Mouse (Mus musculus) testis, postnatal 10 days (tissue): ENCODE data around the gene Trnau1ap.
"Not testable (repeated sequence)": the region's sequence is repeated elsewhere in the genome, so short reads cannot be mapped to it uniquely, and the experiment has no call there.

Source experiments
- DNase-seq: peaks from one replicate; pipeline ENCODE4 v3.0.0; 2021; ENCODE audit warnings: low spot score

Gene Trnau1ap

DNA sequence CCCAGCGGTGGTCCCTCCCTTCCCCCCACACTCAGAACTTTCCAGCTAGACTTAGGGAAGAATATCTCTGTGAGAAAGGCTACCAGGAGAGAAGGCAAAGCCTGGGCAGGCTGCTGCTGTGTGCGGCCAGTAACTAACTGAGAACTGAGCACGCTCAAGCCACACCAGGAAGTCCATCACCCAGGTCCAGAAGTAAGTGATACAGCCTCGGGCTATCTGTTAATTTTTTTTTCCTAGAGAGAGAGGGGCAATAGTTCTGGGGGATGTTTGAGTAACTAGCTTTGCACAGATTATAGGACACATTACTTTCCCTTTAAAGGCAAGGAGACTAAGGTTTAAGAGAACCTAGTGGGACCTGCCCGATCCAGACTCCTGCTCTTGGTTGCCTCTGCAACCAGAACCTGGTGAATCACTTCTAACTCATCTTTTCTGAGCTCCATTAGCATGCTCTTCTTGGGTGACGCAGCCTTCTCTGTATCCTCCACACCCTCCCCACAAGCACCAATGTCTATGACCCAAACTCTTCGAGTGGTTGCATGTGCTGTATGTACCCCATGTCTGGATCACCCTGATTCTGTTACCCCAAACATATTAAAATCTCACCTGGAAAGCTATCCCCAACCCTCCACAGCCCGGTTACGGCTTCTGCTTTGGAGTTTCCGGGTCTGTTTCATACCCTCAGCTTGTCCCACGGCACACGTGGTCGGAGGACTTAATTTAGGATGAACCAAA lies 15.2 kb upstream of the Trnau1ap start:
- DNase-seq = no peak

DNA sequence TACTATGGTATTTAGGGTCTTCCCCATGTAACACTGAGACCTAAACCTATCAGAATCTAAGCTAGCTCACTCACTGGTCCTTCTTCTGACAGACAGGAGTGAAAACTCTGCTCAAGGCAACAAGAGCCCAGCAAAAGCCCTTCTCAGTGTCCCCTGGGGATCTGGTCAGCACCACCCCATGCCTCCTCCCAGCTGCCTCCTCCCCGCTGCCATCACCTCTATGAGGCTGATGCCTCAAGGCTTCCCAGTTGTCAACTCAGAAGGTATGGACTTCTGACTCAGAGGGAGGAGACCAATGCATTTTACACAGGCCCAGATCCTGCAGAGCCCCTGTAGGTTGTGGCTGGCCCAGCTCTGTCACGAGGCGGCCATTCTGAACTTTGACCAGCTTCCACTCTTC lies 12.1 kb upstream of the Trnau1ap start:
- DNase-seq = no peak

DNA sequence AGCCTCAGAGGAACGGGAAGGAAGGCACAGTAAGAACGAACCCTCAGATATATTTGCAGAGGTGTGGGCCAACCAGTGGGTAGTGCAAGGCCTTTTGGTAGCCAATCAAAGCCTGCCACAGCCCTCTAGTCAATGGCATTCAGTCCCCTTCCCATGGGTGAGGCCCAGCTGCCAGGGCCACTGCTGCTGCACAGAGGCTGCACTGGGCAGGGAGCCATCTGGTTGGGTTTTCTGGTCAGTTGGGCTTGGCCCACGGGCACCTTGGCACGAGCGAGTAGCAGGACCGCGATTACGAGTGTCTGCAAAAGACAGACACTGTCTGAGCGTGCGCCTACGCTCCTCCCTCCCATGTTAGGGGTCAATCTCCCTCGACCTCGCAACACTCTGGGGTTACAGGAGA lies 9.6 kb upstream of the Trnau1ap start:
- peak; percentile 72 for DNase-seq

DNA sequence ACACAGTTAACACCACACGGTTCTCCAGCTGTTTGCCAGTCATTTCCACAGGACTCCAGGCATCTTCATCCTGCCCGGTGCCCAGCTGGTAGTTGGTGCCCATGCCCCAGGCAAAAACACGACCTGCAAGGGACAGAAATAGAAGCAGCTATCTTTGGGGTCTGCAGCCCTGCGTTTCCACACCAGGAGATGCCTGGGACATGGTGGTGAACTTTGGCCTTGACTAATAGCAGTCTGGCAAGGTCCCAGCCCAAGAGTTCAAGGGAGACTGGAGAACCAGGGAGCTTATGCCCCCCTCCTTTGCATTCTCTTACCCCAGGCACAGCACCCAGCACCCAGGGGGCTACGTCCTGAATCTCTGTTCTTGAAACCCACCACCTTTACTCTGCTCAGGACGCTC lies 3.5 kb upstream of the Trnau1ap start:
- no peak for DNase-seq

GRCm38 (mm10) chr4:132331960-132332359 lies 2.6 kb upstream of the Trnau1ap start:
- no peak for DNase-seq

DNA sequence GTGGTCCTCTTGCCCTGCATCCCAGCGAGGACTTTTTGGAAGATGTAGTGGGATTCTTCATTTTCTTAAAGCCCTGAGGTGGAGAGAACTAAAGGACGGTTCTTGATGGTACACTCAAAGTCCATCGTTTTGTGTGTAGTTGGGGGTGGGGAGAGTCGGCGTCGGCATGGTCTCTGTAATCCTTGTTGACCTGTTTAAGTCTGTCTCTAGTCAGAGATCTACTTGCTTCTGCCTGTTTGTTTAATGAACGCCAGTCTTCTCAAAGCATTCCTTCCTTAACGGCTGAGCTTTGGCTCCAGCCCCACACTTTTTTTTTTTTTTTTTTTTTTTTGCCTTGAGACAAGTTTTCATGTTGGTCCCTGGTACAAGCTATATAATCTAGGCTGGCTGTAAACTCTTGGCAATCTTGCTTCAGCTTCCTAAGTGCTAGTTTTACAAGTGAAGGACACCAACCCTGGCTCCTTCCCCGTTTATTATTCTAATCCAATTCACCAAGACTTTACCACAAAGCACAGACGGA lies 557 bp upstream of the Trnau1ap start:
- DNase-seq = no peak

DNA sequence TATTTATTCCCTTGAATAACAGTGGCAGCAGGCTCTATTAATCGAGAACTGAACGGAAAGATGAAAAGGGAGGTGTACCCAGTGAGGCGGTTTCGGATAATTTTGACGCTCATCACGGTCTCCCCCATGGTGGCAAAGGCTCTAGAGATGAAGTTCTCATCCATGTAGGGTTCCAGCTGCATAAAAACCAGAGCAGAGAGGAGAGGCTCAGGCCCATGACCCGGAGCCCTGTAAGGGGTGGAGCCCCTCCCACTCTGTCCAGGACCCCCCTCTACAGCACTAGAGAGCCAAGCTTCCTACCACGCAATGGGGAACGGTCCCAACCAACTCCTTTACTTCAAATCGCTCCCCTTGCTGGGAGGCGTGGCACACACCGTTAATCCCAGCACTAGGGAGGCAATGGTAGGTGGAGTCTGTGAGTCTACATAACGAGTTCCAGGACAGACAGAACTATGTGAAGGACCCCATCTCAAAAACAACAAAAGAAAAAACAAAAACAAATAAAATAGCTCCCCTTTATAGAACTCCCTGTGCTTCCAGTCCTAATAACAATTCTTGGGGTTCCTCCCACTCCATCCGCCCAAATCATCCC lies 851 bp downstream of the Trnau1ap start:
- DNase-seq = no peak

- DNase-seq = no peak
These were observed 2.9 kb downstream of the Trnau1ap start for GRCm38 (mm10) chr4:132326481-132326880.

- DNase-seq = no peak
These were observed 13.6 kb downstream of the Trnau1ap start for GRCm38 (mm10) chr4:132315711-132316110.

DNA sequence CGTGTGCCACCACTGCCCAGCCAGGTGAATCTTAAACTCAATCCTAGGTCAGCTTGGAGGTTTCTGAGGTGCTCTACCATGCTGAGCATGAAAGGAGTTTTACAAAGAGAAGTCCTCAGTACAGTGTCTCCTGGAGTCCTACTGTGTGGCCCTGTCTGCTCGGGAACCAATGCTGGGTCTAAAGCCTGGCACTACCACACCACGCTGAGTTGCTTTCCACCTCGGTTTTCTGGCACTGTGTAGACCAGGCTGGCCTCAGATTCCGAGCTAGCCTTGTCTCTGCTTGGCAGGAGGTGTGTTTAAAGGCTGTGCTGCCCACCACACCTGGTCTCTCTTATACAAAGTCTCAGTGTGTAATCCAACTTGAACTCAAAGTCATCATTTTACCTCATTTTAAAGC lies 16.7 kb downstream of the Trnau1ap start:
- DNase-seq = no peak

- no peak for DNase-seq
These were observed 17.5 kb downstream of the Trnau1ap start for GRCm38 (mm10) chr4:132311801-132312200.

DNA sequence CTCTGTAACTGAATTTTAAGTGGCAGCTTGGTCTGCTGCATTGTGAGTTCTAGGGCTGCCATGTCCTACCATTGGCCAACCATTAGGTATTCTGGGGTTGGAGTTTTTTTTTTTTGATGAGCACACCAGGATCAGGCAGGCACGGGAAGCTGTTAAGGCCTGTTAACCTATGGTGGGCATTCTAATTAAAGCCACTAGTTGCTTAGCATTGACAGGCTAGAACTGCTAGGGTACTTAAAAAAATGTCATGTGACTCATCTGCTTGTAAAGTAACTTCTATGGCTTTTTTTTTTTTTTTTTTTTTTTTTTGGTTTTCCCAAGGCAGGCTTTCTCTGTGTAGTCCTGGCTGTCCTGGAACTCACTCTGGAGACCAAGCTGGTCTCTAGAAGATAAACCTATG lies 18.1 kb downstream of the Trnau1ap start:
- DNase-seq = no peak

DNA sequence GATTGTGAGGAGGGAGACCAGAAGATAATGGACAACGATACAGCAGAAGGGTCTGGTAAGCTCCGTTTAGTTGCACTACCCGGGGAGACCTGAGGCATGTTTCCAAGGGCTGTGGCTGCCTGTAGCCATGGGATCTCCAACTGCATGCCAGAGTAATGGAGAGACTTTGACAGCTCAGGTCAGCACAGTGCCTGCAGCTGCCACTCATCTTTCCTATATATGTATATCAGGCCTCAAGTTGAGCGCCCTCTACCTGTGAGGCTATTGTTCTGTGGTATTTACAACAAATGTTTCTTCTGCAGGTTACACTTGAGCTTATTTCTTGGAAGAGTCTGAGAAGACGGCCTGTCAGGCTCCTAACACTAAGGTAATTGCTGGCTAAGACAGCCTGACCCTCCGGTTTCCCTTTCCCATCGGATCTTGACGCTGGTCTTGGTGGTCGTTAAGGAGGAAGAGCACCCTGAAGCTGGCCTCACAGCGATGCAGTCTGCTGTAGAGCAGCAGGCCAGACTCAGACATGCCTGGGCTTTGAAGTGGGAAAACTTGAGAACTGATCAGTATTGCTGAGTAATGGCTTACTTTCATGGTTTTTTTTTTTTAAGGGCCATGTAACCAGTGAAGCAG lies 19.4 kb downstream of the Trnau1ap start:
- no peak for DNase-seq

DNA sequence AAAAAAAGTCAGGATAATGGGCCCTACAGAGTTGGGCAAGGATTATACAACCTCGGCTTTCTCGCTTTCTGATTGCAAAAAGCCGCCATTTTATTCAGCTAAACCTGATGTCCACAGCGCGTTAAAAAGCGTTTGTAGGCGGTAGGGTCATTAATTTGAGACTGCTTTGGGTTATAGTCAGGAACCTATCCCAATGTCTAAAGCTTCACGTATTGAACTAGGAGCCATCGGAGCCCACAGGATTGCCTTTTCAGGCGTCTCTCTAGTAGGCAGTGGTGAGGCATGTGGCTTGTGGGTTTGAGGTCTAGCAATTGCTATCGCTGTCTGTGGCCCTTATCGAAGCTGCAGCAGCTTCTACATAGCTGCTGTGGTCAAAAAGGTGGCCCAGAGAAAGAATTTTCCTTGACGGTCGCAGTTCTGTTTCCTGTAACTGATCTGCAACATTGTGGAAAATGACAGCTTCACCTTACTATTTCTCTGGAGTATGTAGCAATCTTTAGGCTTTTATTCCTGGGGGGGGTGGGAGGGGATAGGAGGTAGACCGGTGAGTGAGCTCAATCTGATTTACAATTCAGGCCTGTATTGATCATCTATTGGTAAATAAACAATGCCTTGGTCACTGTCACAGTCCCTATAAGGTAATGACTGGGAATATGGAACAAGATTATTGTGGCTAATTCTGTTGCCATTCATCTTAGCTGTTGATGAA lies 20.0 kb downstream of the Trnau1ap start:
- no peak for DNase-seq

GRCm38 (mm10) chr4:132308437-132309139 lies 20.8 kb downstream of the Trnau1ap start:
- DNase-seq = peak; percentile 88

DNA sequence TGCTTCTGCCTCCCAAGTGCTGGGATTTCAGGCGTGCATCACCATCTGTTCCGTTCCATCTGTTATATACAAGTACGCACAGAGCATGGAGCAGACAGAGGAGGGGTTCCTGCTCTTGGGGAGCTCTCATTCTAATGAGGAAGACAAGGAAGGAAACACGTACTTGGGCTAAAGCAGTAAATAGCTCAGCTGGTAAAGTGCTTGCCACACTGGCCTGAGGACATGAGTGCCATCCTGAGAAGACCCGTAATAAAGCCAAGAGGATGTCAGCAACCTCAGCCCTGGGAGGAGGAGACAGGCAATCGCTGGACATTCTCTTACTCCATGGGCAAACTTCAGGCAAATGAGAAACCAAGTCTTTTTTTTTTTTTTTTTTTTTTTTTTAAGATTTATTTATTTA lies 23.3 kb downstream of the Trnau1ap start:
- no peak for DNase-seq

DNA sequence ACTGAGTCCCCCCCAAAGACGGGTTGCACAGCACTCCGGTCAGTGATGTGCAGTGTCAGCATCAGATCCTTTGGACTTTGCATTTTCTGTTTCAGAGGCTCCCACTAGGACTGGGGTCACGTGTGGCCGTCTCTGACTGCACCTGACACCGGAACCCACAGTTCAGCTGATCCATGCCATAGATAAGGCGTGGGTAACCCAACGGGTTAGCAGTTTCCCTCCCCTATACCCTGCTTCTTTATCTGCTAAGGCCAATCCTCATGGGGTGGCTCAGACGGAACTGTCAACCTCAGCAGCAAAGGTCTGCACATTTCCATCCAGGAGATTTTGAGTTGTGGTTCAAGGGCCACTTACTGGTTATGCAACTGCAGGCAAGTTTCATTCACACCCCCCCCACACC lies 24.1 kb downstream of the Trnau1ap start:
- DNase-seq = no peak

DNA sequence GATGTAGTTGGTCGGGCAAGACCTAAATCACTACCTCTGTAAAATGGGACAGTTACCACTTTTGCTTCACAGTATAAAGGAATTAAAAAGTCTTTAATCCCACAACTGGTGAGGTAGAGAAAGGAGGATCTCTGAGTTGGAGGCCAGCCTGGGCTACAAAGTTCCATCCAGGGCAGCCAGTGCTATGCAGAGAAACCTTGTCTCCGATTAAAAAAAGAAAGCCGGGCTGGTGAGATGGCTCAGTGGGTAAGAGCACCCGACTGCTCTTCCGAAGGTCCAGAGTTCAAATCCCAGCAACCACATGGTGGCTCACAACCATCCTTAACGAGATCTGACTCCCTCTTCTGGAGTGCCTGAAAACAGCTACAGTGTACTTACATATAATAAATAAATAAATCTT lies 25.9 kb downstream of the Trnau1ap start:
- not testable (repeated sequence) for DNase-seq

- peak; percentile 71 for DNase-seq
These were observed 26.3 kb downstream of the Trnau1ap start, which contains the start of gene Rab42 for GRCm38 (mm10) chr4:132302939-132303479. TSS of gene Rab42 (minus strand) at chr4:132303385.

- DNase-seq = no peak
These were observed 27.1 kb downstream of the Trnau1ap start for GRCm38 (mm10) chr4:132301965-132302938.
